Mouse (Mus musculus): ENCODE measurements around the gene 4921501E09Rik.
"Not testable (repeated sequence)": the region's sequence is repeated elsewhere in the genome, so short reads cannot be mapped to it uniquely, and the experiment has no call there.

Gene 4921501E09Rik

DNA sequence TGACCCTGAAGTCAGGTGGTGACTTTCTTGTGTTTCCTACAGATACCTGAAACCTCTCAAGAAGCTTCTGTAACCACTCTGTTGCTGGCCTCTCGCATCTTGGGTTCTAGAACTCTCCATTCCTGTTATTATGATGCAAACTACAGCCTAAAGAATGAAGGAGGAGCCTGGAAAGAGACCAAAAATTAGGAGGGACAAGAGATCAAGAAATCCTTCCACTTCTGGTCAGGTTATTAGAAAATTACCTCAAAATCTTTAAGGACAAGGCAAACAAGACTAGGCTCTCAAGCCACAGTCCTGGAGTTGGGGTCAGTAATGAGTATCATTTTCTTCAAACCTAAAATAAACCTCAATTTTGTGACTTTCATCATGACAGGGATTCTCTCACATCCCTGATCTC is at the start of gene 4921501E09Rik:
Gene 4921501E09Rik (minus strand): TSS at position 101 of the 400 bp plus-strand sequence.
- DNase-seq (ENCODE audit: extremely low read depth, low read depth, low spot score), result no peak

DNA sequence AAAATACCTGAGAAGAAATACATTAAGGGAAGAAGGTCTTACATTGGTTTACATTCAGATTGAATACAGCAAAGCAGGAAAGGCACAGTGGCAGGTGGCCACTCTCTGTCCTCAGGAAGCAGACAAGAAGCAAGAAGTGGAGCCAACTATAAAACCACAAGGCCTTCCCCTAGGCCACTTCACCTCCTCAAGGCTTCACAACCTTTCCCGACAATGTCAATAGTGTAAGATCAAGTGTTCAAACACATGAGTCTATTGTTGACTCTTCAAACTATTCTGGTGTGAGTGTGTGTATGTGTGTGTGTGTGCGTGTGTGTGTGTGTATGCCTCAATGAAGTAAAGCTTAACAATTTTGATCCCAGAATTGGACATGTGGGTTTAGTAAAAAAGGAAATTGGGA is 29.5 kb upstream of the 4921501E09Rik start:
- DNase-seq (ENCODE audit: extremely low read depth, low read depth, low spot score), result no peak

DNA sequence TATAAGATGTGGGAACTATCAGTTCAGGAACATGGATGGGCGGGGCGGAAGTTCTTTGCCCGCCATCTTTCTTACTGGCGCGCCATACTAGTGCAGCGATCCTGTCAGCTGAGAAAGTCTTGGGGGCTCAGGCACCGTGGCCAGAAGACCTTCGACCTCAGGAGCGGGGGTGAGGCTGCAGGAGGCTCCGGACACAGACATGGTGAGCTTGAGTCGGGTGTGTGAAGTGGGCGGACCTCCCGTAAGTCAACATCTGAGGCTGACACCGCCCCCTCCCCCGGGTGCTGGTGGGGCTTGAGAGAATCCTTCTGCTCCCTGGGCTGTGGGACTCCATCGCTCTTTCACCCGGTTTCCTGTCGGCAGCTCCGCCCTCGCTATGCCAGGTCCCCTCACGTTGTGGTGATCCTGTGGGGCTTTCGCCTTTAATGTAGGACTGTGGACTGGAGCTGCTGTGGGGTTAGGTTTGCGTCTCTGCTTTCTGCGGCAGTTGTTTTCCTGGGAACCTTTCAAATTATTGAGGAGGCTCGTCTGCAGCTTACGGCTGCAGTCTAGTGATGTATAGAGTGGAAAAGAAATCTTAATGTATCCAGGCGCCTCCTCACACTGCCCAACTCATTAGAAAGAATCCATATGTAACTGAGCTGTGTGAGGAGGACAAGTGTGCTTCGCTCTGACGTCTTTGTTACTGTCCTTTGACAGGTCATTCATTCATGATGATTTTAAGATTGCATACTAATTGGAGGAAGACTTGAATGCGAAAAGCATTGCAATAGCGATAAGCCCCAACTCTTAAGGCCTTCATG is 24.7 kb upstream of the 4921501E09Rik start:
- DNase-seq (ENCODE audit: extremely low read depth, low read depth, low spot score), result no peak

DNA sequence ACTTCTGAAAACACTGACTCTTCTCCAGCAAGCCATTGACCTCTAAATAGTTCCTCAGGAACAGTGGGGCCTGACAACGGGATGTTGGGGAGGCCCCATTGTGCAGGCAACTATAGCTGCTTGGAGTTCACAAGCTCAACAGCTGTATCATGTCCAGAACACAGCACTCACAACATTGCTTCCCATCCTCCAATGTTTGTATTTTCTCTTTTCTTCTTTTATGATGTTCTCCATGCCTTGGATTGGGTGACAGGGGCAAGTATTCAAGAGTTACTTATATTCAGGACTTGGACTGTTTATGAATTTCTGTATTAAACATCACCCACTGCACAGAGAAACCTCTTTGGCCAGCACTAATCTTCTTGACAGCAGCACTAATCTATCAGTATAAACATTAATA is 23.8 kb upstream of the 4921501E09Rik start:
- DNase-seq (ENCODE audit: extremely low read depth, low read depth, low spot score), result no peak

DNA sequence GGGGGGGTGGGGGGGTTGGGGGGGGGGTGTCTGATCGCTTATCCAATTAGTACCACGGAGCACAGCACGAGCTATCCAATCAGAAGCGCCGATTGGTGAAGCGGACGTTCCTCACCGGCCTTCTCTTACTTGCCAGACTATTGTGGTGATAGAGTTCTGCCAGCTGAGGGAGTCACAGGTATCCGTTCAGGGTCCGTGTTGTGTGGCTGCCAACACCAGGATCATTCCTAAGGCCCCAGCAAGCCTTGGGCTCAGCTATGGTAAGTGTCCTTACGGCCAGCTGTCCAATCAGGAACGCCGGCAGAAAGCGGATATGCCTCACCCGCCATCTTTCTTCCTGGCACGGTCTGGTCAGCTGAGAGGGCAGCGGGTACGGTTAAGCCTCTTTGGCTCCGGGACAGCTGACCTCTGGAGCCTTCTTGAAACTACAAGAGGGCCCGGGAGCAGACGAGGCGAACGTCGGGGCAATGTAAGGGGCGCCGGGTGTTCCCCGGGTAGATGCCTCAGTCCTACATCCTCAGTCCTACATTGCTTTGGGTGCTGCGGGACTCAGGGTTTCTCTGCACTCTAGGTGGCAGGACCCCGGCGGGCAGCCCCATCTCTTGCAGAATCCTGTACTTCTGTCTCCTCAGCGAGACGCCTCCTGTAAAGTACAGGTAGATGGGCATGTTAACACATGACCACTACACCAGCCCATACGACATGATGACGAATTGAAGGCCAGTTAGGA is 21.5 kb upstream of the 4921501E09Rik start, which contains the start of gene Zfp563:
Gene Zfp563 (plus strand): TSS at position 91 of the 730 bp plus-strand sequence.
- peak; percentile 47 for DNase-seq (ENCODE audit: extremely low read depth, low read depth, low spot score)

DNA sequence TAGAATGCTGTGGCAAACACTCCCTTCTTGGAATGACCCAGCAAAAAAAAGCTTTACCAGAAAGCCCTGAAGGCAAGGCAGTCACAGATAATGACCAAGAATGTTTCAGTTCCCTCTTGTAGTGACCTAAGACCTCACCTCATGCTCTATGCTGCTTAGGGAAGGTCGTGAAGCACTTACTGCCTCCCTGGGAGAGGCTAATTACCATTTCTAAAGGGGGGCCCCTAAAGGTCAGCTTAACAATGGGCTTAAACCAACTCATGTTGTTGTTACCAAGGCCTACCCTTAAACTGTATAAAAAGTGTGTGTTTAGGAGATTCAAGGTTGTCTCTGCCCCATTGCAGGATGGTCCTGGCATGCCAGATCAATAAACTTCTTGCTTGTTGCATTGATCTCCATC is 4.9 kb downstream of the 4921501E09Rik start:
- DNase-seq (ENCODE audit: extremely low read depth, low read depth, low spot score), result no peak

DNA sequence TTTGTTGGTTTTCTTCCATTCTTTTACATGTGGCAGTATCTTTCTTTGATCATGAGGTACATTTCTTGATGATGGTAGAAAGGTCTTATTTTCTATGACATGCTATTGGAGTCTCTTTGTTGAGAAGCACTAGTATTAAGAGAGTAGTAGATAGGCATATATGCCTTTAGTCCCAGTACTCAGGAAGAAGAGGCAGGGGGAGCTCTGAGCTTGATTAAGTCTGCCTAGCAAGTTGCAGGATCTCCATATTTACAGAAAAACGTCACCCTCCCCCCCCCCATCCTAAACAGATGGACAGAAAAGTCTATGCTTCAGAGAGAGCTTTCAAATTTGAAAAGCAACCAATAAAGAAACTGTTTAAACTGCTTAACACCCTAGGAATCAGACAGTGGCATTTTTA is 9.1 kb downstream of the 4921501E09Rik start:
- no peak for DNase-seq (ENCODE audit: extremely low read depth, low read depth, low spot score)

DNA sequence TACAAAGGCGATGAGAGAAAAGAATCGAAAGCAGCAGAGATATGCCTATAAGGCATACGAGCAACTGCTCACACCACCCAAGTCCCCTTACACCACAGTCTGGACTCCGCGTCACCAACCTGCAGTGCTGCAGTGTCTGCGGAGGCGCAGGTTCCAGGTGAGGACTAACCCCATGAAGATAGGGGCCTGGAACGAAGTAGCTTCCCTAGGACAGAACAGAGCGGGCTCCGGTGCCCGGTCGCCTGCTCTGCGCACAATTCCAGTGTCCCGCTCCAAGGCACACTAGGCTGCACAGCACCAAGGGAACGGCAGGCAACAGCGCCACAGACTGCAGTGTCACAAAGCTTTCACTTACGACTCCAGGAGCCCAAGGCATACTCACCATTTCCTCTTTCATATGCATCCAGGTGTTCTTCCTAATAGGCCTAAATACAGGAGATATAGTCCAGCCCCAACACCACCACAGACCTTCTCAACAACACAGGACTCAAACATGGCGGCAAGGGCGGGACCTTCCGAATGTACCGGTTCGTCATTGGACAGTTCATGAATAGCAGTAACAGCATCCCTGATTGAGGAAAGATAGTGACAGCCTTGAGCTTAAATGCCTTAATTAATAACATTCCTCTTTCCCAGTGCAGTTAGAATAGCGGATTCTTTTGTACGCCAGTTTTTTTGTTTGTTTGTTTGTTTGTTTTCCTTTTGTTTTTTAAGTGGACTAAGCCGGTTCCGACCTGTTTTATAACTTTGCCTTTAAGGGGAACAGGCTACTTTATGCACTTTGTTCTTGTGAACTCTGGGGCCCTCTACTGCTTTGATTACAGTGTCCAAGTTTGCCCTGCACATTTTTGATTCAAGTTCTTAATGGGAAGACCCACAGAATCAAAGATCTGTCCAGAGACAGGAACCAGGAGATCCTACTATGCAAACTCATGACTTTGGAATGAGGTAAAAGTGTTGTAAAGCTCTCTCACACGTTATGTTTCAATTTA is 34.7 kb downstream of the 4921501E09Rik start, which contains the start of gene Zfp763:
Gene Zfp763 (minus strand): TSS at position 503 of the 992 bp plus-strand sequence.
- peak; percentile 14 for DNase-seq (ENCODE audit: extremely low read depth, low read depth, low spot score)

DNA sequence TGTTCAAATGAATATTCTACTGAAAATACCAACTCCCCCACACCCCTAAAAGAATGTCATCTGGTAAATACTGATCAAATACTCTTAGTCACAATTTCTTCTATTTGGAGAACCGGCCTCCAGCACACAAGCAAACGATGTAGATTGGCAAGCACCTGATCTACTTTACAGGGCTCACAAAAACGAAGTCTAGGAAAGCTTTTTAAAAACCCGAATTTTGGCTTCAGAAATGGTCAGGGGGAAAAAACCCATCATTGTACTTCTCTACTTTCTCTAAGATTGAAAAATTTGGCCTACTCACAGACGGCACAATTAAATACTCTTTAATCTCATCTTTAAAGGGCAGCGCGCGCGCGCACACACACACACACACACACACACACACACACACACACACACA is 35.5 kb downstream of the 4921501E09Rik start:
- DNase-seq (ENCODE audit: extremely low read depth, low read depth, low spot score), result no peak

DNA sequence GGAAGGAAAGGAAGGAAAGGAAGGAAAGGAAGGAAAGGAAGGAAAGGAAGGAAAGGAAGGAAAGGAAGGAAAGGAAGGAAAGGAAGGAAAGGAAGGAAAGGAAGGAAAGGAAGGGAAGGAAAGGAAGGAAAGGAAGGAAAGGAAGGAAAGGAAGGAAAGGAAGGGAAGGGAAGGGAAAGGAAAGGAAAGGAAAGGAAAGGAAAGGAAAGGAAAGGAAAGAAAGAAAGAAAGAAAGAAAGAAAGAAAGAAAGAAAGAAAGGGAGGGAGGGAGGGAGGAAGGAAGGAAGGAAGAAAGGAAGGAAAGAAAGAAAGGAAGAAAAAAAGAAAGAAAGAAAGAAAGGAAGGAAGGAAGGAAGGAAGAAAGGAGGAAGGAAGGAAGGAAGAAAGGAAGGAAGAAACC is 47.4 kb downstream of the 4921501E09Rik start:
- DNase-seq (ENCODE audit: extremely low read depth, low read depth, low spot score), result not testable (repeated sequence)

Measured in fat pad, adult 2 months (tissue).